Mouse (Mus musculus) MEL (cell line): Measurements from ENCODE around the gene Nup54. TPM values are rescaled to one million over a fixed set of nuclear protein-coding genes. Genes with fewer than 3 reads are reported as not detected.

Experiments used
- DNase-seq: peaks from one replicate; pipeline ENCODE4 v3.0.0; 2011; ENCODE audit warnings: low read depth, low spot score
- H3K27ac ChIP-seq: 2 replicates; pipeline ENCODE4 v1.5.1; 2012; ENCODE audit warnings: low read depth, mild to moderate bottlenecking, control low read depth, low read length, moderate library complexity; ENCODE audit not compliant: control insufficient read depth
- H3K27me3 ChIP-seq, 2 experiments: fragments of 150-350 bp in 1 of 2; sonication (generic) in 1 of 2; 2 replicates each; pipeline ENCODE4 v1.6.1; 2012; ENCODE audit warnings: low read length in 2 of 2, mild to moderate bottlenecking in 2 of 2, improper control_type of control experiment in 1 of 2, moderate library complexity in 1 of 2; ENCODE audit not compliant: insufficient read depth in 2 of 2, control insufficient read depth in 1 of 2
- H3K36me3 ChIP-seq, 2 experiments: 2 replicates each; pipeline ENCODE4 v1.6.1; 2012 to 2014; ENCODE audit warnings: low read length in 2 of 2, improper control_type of control experiment in 1 of 2, inconsistent platforms in 1 of 2, mild to moderate bottlenecking in 1 of 2; ENCODE audit not compliant: insufficient read depth in 2 of 2, control insufficient read depth in 1 of 2
- H3K4me1 ChIP-seq, 2 experiments: fragments of 150-350 bp in 1 of 2; sonication (generic) in 1 of 2; 2 replicates each; pipeline ENCODE4 v1.6.1; 2012; ENCODE audit warnings: low read length in 2 of 2, improper control_type of control experiment in 1 of 2, mild to moderate bottlenecking in 1 of 2; ENCODE audit not compliant: insufficient read depth in 2 of 2, control insufficient read depth in 1 of 2
- H3K4me3 ChIP-seq, 2 experiments: fragments of 150-350 bp in 1 of 2; sonication (generic) in 1 of 2; 2 replicates each; pipeline ENCODE4 v1.5.1; 2012; ENCODE audit warnings: low read depth in 2 of 2, low read length in 2 of 2, mild to moderate bottlenecking in 2 of 2, moderate library complexity in 2 of 2, control low read depth in 1 of 2, improper control_type of control experiment in 1 of 2; ENCODE audit not compliant: control insufficient read depth in 1 of 2, insufficient read depth in 1 of 2
- H3K79me2 ChIP-seq: 2 replicates; pipeline ENCODE4 v1.6.1; 2012; ENCODE audit warnings: mild to moderate bottlenecking, low read length, moderate library complexity; ENCODE audit not compliant: control insufficient read depth, poor library complexity, insufficient read depth
- H3K9ac ChIP-seq: 2 replicates; pipeline ENCODE4 v1.6.1; 2012; ENCODE audit warnings: low read depth, mild to moderate bottlenecking, control low read depth, low read length, moderate library complexity; ENCODE audit not compliant: control insufficient read depth, poor library complexity, severe bottlenecking
- H3K9me3 ChIP-seq: fragments of 150-350 bp; sonication (generic); replicated peaks from 2 replicates; pipeline ENCODE4 v1.6.1; 2012; ENCODE audit warnings: mild to moderate bottlenecking, low read length, improper control_type of control experiment, moderate library complexity; ENCODE audit not compliant: insufficient read depth
- BHLHE40 ChIP-seq: IDR thresholded peaks from 2 replicates; pipeline ENCODE4 v1.6.1; 2012; ENCODE audit warnings: low read depth, mild to moderate bottlenecking, inconsistent platforms, low read length, improper control_type of control experiment, borderline replicate concordance
- CHD1 ChIP-seq: IDR thresholded peaks from 2 replicates; pipeline ENCODE4 v1.6.1; 2012; ENCODE audit warnings: low read depth, mild to moderate bottlenecking, inconsistent platforms, low read length, improper control_type of control experiment
- CHD2 ChIP-seq: IDR thresholded peaks from 2 replicates; pipeline ENCODE4 v1.6.1; 2011; ENCODE audit warnings: low read length, improper control_type of control experiment
- E2F4 ChIP-seq: IDR thresholded peaks from 2 replicates; pipeline ENCODE4 v1.6.1; 2011; ENCODE audit warnings: low read depth, low read length, improper control_type of control experiment, borderline replicate concordance
- ELF1 ChIP-seq: IDR thresholded peaks from 2 replicates; pipeline ENCODE4 v1.6.1; 2014; ENCODE audit warnings: low read depth, mild to moderate bottlenecking, inconsistent platforms, low read length, improper control_type of control experiment, moderate library complexity
- ETS1 ChIP-seq: IDR thresholded peaks from 2 replicates; pipeline ENCODE4 v1.6.1; 2012; ENCODE audit warnings: low read depth, mild to moderate bottlenecking, inconsistent platforms, low read length, improper control_type of control experiment, moderate library complexity
- GABPA ChIP-seq: IDR thresholded peaks from 2 replicates; pipeline ENCODE4 v1.6.1; 2012; ENCODE audit warnings: low read depth, mild to moderate bottlenecking, inconsistent platforms, low read length, improper control_type of control experiment, moderate library complexity
- GATA1 ChIP-seq: IDR thresholded peaks from 2 replicates; pipeline ENCODE4 v1.6.1; 2011; ENCODE audit warnings: low read depth, low read length, improper control_type of control experiment
- HCFC1 ChIP-seq: IDR thresholded peaks from 2 replicates; pipeline ENCODE4 v1.6.1; 2012; ENCODE audit warnings: low read depth, mild to moderate bottlenecking, inconsistent platforms, low read length, improper control_type of control experiment, moderate library complexity
- JUND ChIP-seq: IDR thresholded peaks from 2 replicates; pipeline ENCODE4 v1.6.1; 2011; ENCODE audit warnings: low read depth, mild to moderate bottlenecking, improper control_type of control experiment, low read length
- MAZ ChIP-seq: IDR thresholded peaks from 2 replicates; pipeline ENCODE4 v1.6.1; 2012; ENCODE audit warnings: low read depth, mild to moderate bottlenecking, inconsistent platforms, low read length, improper control_type of control experiment
- MXI1 ChIP-seq: IDR thresholded peaks from 2 replicates; pipeline ENCODE4 v1.6.1; 2011; ENCODE audit warnings: mild to moderate bottlenecking, low read depth, low read length, improper control_type of control experiment
- POLR2AphosphoS2 ChIP-seq: IDR thresholded peaks from 2 replicates; pipeline ENCODE4 v1.6.1; 2011; ENCODE audit warnings: low read length, improper control_type of control experiment
- POLR2AphosphoS5 ChIP-seq: IDR thresholded peaks from 2 replicates; pipeline ENCODE4 v1.6.1; 2012; ENCODE audit warnings: low read depth, borderline replicate concordance, mild to moderate bottlenecking, inconsistent platforms, low read length, moderate library complexity, mixed read lengths
- RAD21 ChIP-seq: IDR thresholded peaks from 2 replicates; pipeline ENCODE4 v1.6.1; 2011; ENCODE audit warnings: mild to moderate bottlenecking, low read depth, low read length, improper control_type of control experiment
- SMC3 ChIP-seq: IDR thresholded peaks from 2 replicates; pipeline ENCODE4 v1.6.1; 2011; ENCODE audit warnings: low read depth, low read length, improper control_type of control experiment
- ZC3H11A ChIP-seq: IDR thresholded peaks from 2 replicates; pipeline ENCODE4 v1.6.1; 2012; ENCODE audit warnings: low read depth, mild to moderate bottlenecking, inconsistent platforms, low read length, improper control_type of control experiment
- ZMIZ1 ChIP-seq: IDR thresholded peaks from 2 replicates; pipeline ENCODE4 v1.6.1; 2012; ENCODE audit warnings: low read depth, mild to moderate bottlenecking, inconsistent platforms, low read length, improper control_type of control experiment, moderate library complexity
- polyA plus RNA-seq, 2 experiments: library from polyadenylated mRNA; stranded (reverse) in 1 of 2; unstranded in 1 of 2; fragments of >175 nt in 1 of 2; fragments of >200 nt in 1 of 2; gene quantifications; 2 replicates each; pipeline versions ENCODE4 v1.2.1 to v1.2.4; 2012; ENCODE audit warnings: low replicate concordance in 2 of 2, low read depth in 1 of 2; ENCODE audit not compliant: insufficient read length in 2 of 2, insufficient read depth in 1 of 2, missing spikeins in 1 of 2
- total RNA-seq: library from RNA; depleted of rRNA; stranded (reverse); fragments of 300-350 nt; gene quantifications from 2 replicates; pipeline ENCODE4 v1.2.3, GENCODE M21; 2012

Gene Nup54
- total and polyA plus RNA-seq, 3 experiments = 67.5 to 106 TPM; not detected in 1

DNA sequence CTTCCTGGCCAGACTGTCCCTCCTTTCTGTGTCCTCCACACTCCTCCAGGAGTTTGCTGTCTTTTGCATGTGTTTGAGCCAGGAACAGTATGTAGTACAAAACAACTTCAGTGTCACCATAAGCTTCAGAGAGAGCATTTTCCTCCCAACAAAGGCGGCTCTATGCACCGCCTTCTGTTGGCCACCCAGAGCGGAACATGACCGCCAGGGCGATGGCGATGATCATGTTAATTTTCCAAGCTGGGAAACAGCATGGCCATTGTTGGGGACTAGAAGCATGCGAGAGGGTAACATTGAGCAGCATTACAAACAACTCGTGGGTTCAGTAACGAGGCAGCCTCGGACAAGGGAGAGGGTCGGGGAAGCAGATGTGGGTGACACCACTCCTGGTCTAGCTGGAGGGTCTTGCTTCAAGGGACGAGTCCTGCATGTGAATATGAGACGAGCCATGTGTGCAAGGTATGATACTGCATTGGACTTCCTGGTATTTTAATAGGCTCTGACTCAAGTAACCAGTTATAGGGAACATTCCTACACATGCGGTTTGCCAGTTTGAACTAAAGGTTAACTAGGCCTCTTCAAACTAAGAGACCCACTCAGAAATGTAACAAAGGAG is 63.5 kb downstream of the Nup54 start:
- Histone ChIP-seq H3K36me3 (no peaks in the 10 kb centered on the region), H3K9me3 (no peaks in the 10 kb centered on the region), H3K4me1 (peaks cover 0 to 10% of the 10 kb centered on the region in 2 experiments; a peak in 2 of 4 replicates), H3K27me3 (peaks cover 12 to 13% of the 10 kb centered on the region in 2 experiments), H3K79me2 (no peaks in the 10 kb centered on the region), H3K9ac (no peak overlapping the region), H3K4me3 (no peak overlapping the region), H3K27ac (no peak overlapping the region)
- TF ChIP-seq ETS1 = no peak
- TF ChIP-seq CHD1 = no peak
- TF ChIP-seq MAZ = no peak
- TF ChIP-seq JUND = no peak
- TF ChIP-seq E2F4 = no peak
- TF ChIP-seq ZC3H11A = no peak
- TF ChIP-seq POLR2AphosphoS2 = no peak
- no peak for TF ChIP-seq SMC3
- TF ChIP-seq ELF1 = no peak
- no peak for TF ChIP-seq ZMIZ1
- TF ChIP-seq GATA1 = no peak
- TF ChIP-seq GABPA = no peak
- no peak for TF ChIP-seq BHLHE40
- no peak for TF ChIP-seq CHD2
- TF ChIP-seq RAD21 = no peak
- no peak for TF ChIP-seq MXI1
- no peak for DNase-seq

- H3K36me3 ChIP-seq = no peaks in the 10 kb centered on the region
- H3K4me1 ChIP-seq = peaks cover 0 to 10% of the 10 kb centered on the region in 2 experiments; a peak in 2 of 4 replicates
These were observed 64.1 kb downstream of the Nup54 start for GRCm38 (mm10) chr5:92370891-92371290.

More at GRCm38 (mm10) chr5:92370891-92371290, 64.1 kb downstream of the Nup54 start:
- no peak for TF ChIP-seq HCFC1
- TF ChIP-seq MAZ = no peak
- TF ChIP-seq BHLHE40 = no peak
- no peak for TF ChIP-seq GATA1
- no peak for TF ChIP-seq POLR2AphosphoS2
- TF ChIP-seq POLR2AphosphoS5 = no peak
- Histone ChIP-seq H3K9me3 (no peaks in the 10 kb centered on the region), H3K27ac (no peak overlapping the region), H3K79me2 (no peaks in the 10 kb centered on the region), H3K27me3 (peaks cover 15 to 18% of the 10 kb centered on the region in 2 experiments), H3K4me3 (no peak overlapping the region), H3K9ac (no peak overlapping the region)
- no peak for DNase-seq
